Mouse (Mus musculus) hindbrain, embryonic 15.5 days (tissue): Measurements from ENCODE around the gene Wdr20rt. TPM values are rescaled to one million over a fixed set of nuclear protein-coding genes. Genes with fewer than 3 reads are reported as not detected.
"Not testable (repeated sequence)": the region's sequence is repeated elsewhere in the genome, so short reads cannot be mapped to it uniquely, and the experiment has no call there.

Source experiments
- ATAC-seq: fragments of 200-750 bp; cut with Nextera tagmentation; 2 replicates; pipeline ENCODE4 v1.8.0; 2017; ENCODE audit warnings: low read depth, moderate number of reproducible peaks, moderate TSS enrichment; ENCODE audit not compliant: low FRiP score
- H3K27ac ChIP-seq: fragments of 300-500 bp; sonication (generic); replicated peaks from 2 replicates; pipeline ENCODE4 v1.5.1; 2015; ENCODE audit warnings: mild to moderate bottlenecking, inconsistent platforms
- H3K27me3 ChIP-seq: fragments of 300-500 bp; sonication (generic); 2 replicates; pipeline ENCODE4 v1.6.1; 2015; ENCODE audit warnings: control low read depth, inconsistent platforms
- H3K36me3 ChIP-seq: fragments of 300-500 bp; sonication (generic); 2 replicates; pipeline ENCODE4 v1.6.1; 2015; ENCODE audit warnings: control low read depth, inconsistent platforms
- H3K4me1 ChIP-seq: fragments of 300-500 bp; sonication (generic); replicated peaks from 2 replicates; pipeline ENCODE4 v1.6.1; 2015; ENCODE audit warnings: control low read depth, inconsistent platforms
- H3K4me2 ChIP-seq: fragments of 300-500 bp; sonication (generic); 2 replicates; pipeline ENCODE4 v1.6.1; 2015; ENCODE audit warnings: moderate library complexity, mild to moderate bottlenecking, inconsistent platforms
- H3K4me3 ChIP-seq: fragments of 300-500 bp; sonication (generic); 2 replicates; pipeline ENCODE4 v1.5.1; 2015; ENCODE audit warnings: mild to moderate bottlenecking, inconsistent platforms
- H3K9ac ChIP-seq: fragments of 300-500 bp; sonication (generic); 2 replicates; pipeline ENCODE4 v1.6.1; 2015; ENCODE audit warnings: inconsistent platforms
- H3K9me3 ChIP-seq: fragments of 300-500 bp; sonication (generic); 2 replicates; pipeline ENCODE4 v1.6.1; 2016; ENCODE audit warnings: control low read depth, inconsistent platforms
- WGBS: fragments of 180-500 bp; shearing (Covaris S2); methylation state at CpG from one replicate; pipeline ENCODE4 v1.1.7; 2015; 5-methylcytosine and 5-hydroxymethylcytosine counted together
- polyA plus RNA-seq: library from polyadenylated mRNA; unstranded; fragments of >200 nt; fragmentation: Nextera tagmentation; extraction: Ambion mirVana; gene quantifications from 2 replicates; pipeline ENCODE4 v1.2.1, GENCODE M21; 2015

The Wdr20rt gene
- polyA plus RNA-seq: not detected in 2 replicates

DNA sequence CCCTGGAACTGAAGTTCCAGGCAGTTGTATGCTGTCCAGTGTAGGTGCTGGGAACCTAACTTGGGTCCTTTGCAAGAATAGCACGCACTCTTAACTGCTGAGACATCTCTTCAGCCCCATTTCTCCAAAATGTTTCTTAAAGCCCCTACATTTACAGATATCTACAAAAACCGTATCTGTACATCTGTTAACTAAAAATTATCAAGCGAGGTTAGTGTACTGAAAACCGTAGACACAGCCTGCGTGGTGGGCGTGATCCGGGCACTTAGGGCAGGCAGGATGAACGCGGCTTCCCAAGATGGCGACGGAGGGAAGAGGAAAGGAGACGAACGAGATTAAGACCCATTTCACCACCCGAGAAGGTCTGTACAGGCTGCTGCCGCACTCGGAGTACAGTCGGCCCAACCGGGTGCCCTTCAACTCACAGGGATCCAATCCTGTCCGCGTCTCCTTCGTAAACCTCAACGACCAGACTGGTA, at the start of gene Wdr20rt:
Gene Wdr20rt, plus strand, starts transcription at position 51 of the 479 bp plus-strand sequence.
- Histone ChIP-seq H3K4me1 (no peaks in the 10 kb centered on the region), H3K36me3 (no peaks in the 10 kb centered on the region), H3K27me3 (no peaks in the 10 kb centered on the region), H3K4me3 (no peak within 1 kb of the TSS), H3K27ac (no peak within 1 kb of the TSS), H3K9ac (no peak within 1 kb of the TSS), H3K9me3 (no peaks in the 10 kb centered on the region), H3K4me2 (no peak within 1 kb of the TSS)
- no peak for ATAC-seq
- 94% methylated on average over 22 of the region's 22 CpGs for WGBS

DNA sequence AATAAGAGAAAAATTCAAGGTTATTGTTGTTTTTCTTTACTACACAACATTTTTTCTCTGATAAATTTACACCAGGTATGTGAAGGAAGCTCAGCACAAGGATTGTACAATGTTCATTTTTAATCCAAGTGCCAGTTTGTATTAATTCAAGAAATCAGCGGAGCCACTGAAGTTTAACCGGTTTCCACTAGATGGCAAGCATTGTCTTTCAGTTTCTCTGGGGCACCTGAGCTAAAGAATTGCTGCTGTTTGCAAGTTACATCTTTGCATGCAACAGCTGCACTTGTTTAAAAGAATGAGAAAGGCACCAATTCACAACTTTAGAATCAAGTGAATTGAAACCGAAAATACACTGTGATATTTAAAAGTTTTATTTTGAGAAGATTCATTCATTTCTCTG, 38.0 kb upstream of the Wdr20rt start:
- Histone ChIP-seq H3K4me1 (no peaks in the 10 kb centered on the region), H3K36me3 (no peaks in the 10 kb centered on the region), H3K4me2 (no peak overlapping the region), H3K27ac (no peak overlapping the region), H3K9me3 (no peaks in the 10 kb centered on the region), H3K4me3 (no peak overlapping the region), H3K27me3 (no peaks in the 10 kb centered on the region), H3K9ac (no peak overlapping the region)
- 57% methylated on average over 3 of the region's 3 CpGs for WGBS
- ATAC-seq: no peak

- no peaks in the 10 kb centered on the region for H3K36me3 ChIP-seq
- no peak for ATAC-seq
- no peaks in the 10 kb centered on the region for H3K4me1 ChIP-seq
- H3K4me3 ChIP-seq: no peak overlapping the region
- 80% methylated on average over 2 of the region's 2 CpGs for WGBS
- no peak overlapping the region for H3K9ac ChIP-seq
- no peaks in the 10 kb centered on the region for H3K9me3 ChIP-seq
- H3K27me3 ChIP-seq: no peaks in the 10 kb centered on the region
- no peak overlapping the region for H3K4me2 ChIP-seq
- H3K27ac ChIP-seq: no peak overlapping the region
Observed at GRCm38 (mm10) chr12:65189213-65189612, 36.1 kb upstream of the Wdr20rt start.

DNA sequence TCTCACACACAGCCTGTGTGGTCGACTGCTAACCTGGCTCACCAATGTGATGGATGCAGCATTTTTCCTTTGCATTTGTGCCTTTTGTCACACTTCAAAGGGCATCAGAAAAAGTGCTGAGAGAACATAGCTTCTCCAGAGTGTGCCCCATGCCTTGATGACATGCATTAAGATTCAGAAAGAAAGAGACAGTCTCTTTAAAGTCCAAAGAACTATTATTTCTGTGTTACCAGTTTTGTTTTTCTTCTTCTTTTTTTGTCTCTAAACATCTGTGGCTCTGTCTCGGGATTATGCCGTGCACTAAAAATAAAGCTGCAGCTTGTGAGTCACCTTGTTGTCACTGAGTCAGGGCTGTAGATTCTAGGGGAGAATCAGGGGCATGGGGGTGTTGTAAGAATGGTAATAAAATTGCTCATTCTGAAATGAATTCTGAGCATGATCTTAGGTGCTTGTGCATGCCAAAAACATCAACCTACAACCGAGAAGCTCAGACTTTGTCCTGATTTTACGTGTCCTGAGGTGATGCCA, 31.2 kb upstream of the Wdr20rt start:
- Histone ChIP-seq H3K4me3 (no peak overlapping the region), H3K4me2 (no peak overlapping the region), H3K9ac (no peak overlapping the region), H3K27ac (no peak overlapping the region), H3K27me3 (no peaks in the 10 kb centered on the region), H3K36me3 (no peaks in the 10 kb centered on the region), H3K4me1 (no peaks in the 10 kb centered on the region), H3K9me3 (no peaks in the 10 kb centered on the region)
- WGBS: 68% methylated on average over 5 of the region's 5 CpGs
- no peak for ATAC-seq

- H3K27me3 ChIP-seq: no peaks in the 10 kb centered on the region
- 96% methylated on average over 2 of the region's 2 CpGs for WGBS
- no peaks in the 10 kb centered on the region for H3K4me1 ChIP-seq
- no peak overlapping the region for H3K4me3 ChIP-seq
- H3K9me3 ChIP-seq: no peaks in the 10 kb centered on the region
- no peak overlapping the region for H3K9ac ChIP-seq
- no peak overlapping the region for H3K4me2 ChIP-seq
- no peaks in the 10 kb centered on the region for H3K36me3 ChIP-seq
- no peak overlapping the region for H3K27ac ChIP-seq
- ATAC-seq: no peak
Observed at GRCm38 (mm10) chr12:65201812-65202211, 23.5 kb upstream of the Wdr20rt start.

DNA sequence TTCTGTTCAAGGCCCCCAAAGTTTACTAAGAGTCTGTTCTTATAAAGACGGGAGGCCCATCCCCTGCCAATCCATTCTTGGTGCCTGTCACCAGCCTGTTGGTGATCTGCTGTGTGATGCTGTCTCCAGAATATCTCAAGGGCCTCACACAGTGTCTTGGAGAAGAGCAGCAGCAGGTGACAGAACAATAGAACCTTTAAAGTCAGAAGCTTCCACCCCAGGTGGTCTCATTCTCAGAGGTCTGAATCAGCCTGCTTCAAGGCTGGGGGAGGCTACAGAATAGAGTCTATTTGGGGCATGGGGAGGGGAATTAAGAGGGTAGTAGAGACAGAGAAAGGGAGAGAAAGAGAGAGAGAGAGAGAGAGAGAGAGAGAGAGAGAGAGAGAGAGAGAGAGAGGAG, 18.9 kb upstream of the Wdr20rt start:
- H3K4me2 ChIP-seq: no peak overlapping the region
- H3K4me3 ChIP-seq: no peak overlapping the region
- H3K9ac ChIP-seq: no peak overlapping the region
- no peaks in the 10 kb centered on the region for H3K36me3 ChIP-seq
- no peaks in the 10 kb centered on the region for H3K4me1 ChIP-seq
- no peaks in the 10 kb centered on the region for H3K9me3 ChIP-seq
- 20% methylated on average over 1 of the region's 1 CpGs for WGBS
- ATAC-seq: no peak
- no peaks in the 10 kb centered on the region for H3K27me3 ChIP-seq
- H3K27ac ChIP-seq: no peak overlapping the region

- Histone ChIP-seq H3K27me3 (no peaks in the 10 kb centered on the region), H3K36me3 (no peaks in the 10 kb centered on the region), H3K27ac (no peak overlapping the region), H3K4me2 (no peak overlapping the region; the same call in 1 of the 2 replicates), H3K9me3 (no peaks in the 10 kb centered on the region), H3K4me3 (no peak overlapping the region), H3K9ac (no peak overlapping the region), H3K4me1 (peaks cover 6% of the 10 kb centered on the region; the same call in 1 of the 2 replicates)
- ATAC-seq: peak; percentile 81
- WGBS: 37% methylated on average over 6 of the region's 6 CpGs
Observed at GRCm38 (mm10) chr12:65216404-65216840, 8.9 kb upstream of the Wdr20rt start.

DNA sequence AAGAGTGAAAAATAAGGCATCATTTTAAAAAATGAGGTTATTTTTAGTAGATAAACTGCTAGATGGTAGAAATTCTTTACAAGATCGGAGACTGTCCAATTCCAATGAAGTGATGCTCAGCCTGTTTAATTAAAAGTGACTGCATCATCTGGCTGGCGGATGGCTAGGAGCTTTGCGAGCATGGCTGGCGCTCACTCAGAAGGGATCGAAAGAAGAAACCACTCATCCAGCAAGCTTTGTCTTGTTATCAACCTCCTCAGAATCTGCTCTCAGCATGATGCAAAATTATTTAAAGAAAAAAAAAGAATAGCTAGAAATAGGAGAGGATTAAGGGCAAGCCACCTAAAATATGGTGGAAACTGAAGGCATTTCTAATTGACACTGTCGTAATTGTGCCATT, 3.3 kb downstream of the Wdr20rt start:
- 52% methylated on average over 6 of the region's 6 CpGs for WGBS
- H3K4me3 ChIP-seq: no peak overlapping the region
- H3K9ac ChIP-seq: no peak overlapping the region
- H3K36me3 ChIP-seq: no peaks in the 10 kb centered on the region
- no peak overlapping the region for H3K27ac ChIP-seq
- no peaks in the 10 kb centered on the region for H3K4me1 ChIP-seq
- ATAC-seq: no peak
- no peaks in the 10 kb centered on the region for H3K27me3 ChIP-seq
- H3K4me2 ChIP-seq: peak overlapping the region; percentile 26; the same call in 1 of the 2 replicates
- no peaks in the 10 kb centered on the region for H3K9me3 ChIP-seq

GRCm38 (mm10) chr12:65229041-65229440, 3.7 kb downstream of the Wdr20rt start:
- no peak for ATAC-seq
- Histone ChIP-seq H3K9me3 (no peaks in the 10 kb centered on the region), H3K36me3 (no peaks in the 10 kb centered on the region), H3K27me3 (no peaks in the 10 kb centered on the region), H3K4me3 (no peak overlapping the region), H3K4me1 (no peaks in the 10 kb centered on the region), H3K9ac (no peak overlapping the region), H3K4me2 (0 out of 2 replicates have a peak overlapping the region, but pooled peaks have one; percentile 26), H3K27ac (no peak overlapping the region)

GRCm38 (mm10) chr12:65232801-65233200, 7.5 kb downstream of the Wdr20rt start:
- not testable (repeated sequence) for H3K9me3 ChIP-seq, H3K27ac ChIP-seq, H3K36me3 ChIP-seq, H3K4me2 ChIP-seq, H3K9ac ChIP-seq, ATAC-seq, H3K27me3 ChIP-seq, H3K4me1 ChIP-seq, H3K4me3 ChIP-seq
- 84% methylated on average over 2 of the region's 2 CpGs for WGBS

- Histone ChIP-seq H3K27me3 (no peaks in the 10 kb centered on the region), H3K27ac (no peak overlapping the region), H3K9ac (no peak overlapping the region), H3K4me3 (no peak overlapping the region), H3K9me3 (no peaks in the 10 kb centered on the region), H3K4me1 (no peaks in the 10 kb centered on the region), H3K36me3 (no peaks in the 10 kb centered on the region), H3K4me2 (no peak overlapping the region)
- ATAC-seq: no peak
- WGBS: 94% methylated on average over 10 of the region's 10 CpGs
Observed at GRCm38 (mm10) chr12:65250116-65250738, 24.9 kb downstream of the Wdr20rt start.

GRCm38 (mm10) chr12:65256887-65257286, 31.6 kb downstream of the Wdr20rt start:
- no peak overlapping the region for H3K4me2 ChIP-seq
- H3K4me3 ChIP-seq: no peak overlapping the region
- no peaks in the 10 kb centered on the region for H3K9me3 ChIP-seq
- no peak overlapping the region for H3K27ac ChIP-seq
- no peaks in the 10 kb centered on the region for H3K27me3 ChIP-seq
- 0 out of 2 replicates have a peak, but pooled peaks cover 12% of the 10 kb centered on the region for H3K4me1 ChIP-seq
- no peak for ATAC-seq
- no peaks in the 10 kb centered on the region for H3K36me3 ChIP-seq
- no peak overlapping the region for H3K9ac ChIP-seq
